Mouse (Mus musculus): Measurements from ENCODE around the gene Ifitm5.

GRCm38 (mm10) chr7:140899121-140899520 is 51.0 kb downstream of the Ifitm5 start:
- TF ChIP-seq POLR2A (IDR thresholded peaks at IDR 0.05; ENCODE audit: insufficient read depth, low read depth, low read length) (no peak), CTCF (IDR thresholded peaks at IDR 0.05; ENCODE audit: insufficient read depth, low read depth, low read length) (no peak)

Data from olfactory bulb, adult 2 months (tissue).